Mouse (Mus musculus): ENCODE measurements around the gene Tspan32.

GRCm38 (mm10) chr7:143023499-143023898 lies 18.7 kb downstream of the Tspan32 start:
- no peak for TF ChIP-seq CTCF (IDR thresholded peaks at IDR 0.05; ENCODE audit: control insufficient read depth, insufficient read depth, low read length)
- no peak for TF ChIP-seq POLR2A (IDR thresholded peaks at IDR 0.05; ENCODE audit: borderline replicate concordance, control insufficient read depth, low read depth, low read length)

Measured in bone marrow, adult 2 months (tissue).